Mouse (Mus musculus) cerebral cortex, adult 2 months (tissue): ENCODE data around the gene Prph2.

Experiments
- WGBS: fragments of 180-500 bp; shearing (Covaris S2); methylation state at CpG from one replicate; pipeline ENCODE4 v1.1.7; 2018; 5-methylcytosine and 5-hydroxymethylcytosine counted together

Gene Prph2

GRCm38 (mm10) chr17:46963186-46963585 is 52.9 kb downstream of the Prph2 start:
- WGBS = 59% methylated on average over 13 of the region's 13 CpGs

GRCm38 (mm10) chr17:46966892-46967291 is 56.6 kb downstream of the Prph2 start:
- WGBS = 75% methylated on average over 14 of the region's 14 CpGs

GRCm38 (mm10) chr17:46972603-46973002 is 62.3 kb downstream of the Prph2 start:
- 95% methylated on average over 7 of the region's 7 CpGs for WGBS
